Mouse (Mus musculus) small intestine, adult 2 months (tissue): ENCODE results near the gene Mfsd2b.

Experiments
- CTCF ChIP-seq: fragments of 200-500 bp; IDR thresholded peaks from 2 replicates; pipeline ENCODE4 v1.5.1; 2012; ENCODE audit warnings: low read depth, mild to moderate bottlenecking, control low read depth, inconsistent platforms, low read length, moderate library complexity, mixed read lengths; ENCODE audit not compliant: insufficient replicate concordance, insufficient read length; ENCODE audit errors: extremely low read depth
- POLR2A ChIP-seq: fragments of 200-500 bp; IDR thresholded peaks from 2 replicates; pipeline ENCODE4 v1.6.1; 2012; ENCODE audit warnings: low read depth, mild to moderate bottlenecking, control low read depth, inconsistent platforms, low read length, moderate library complexity

DNA sequence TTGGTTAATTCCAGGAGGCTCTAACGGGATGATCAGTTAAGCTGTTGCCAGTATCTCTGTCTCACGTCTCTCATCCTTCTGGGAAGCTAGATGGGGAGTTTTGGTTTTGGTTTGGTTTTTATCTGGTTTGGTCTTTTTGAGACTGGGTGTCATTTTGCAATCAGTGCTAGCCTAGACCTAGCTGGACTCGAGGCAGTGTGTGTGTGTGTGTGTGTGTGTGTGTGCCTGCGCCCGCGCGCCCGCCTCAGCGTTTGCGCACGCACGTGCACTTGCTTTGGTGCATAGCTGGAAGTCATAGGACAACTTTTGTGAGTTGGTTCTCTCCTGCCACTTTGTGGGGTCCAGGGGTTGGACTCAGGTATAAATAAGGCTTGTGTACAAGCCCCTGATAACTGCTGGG lies 30.4 kb downstream of the Mfsd2b start:
- TF ChIP-seq CTCF (no peak), POLR2A (no peak)
